Mouse (Mus musculus): ENCODE data around the gene Tshz2. TPM values are rescaled to one million over a fixed set of nuclear protein-coding genes. Genes with fewer than 3 reads are reported as not detected.

Gene Tshz2
- total RNA-seq, 2 experiments from 2014 or later = 10.3 to 14.8 TPM

- TF ChIP-seq CTCF (IDR thresholded peaks at IDR 0.05) = no peak
- no peak overlapping the region for H3K4me3 ChIP-seq
- DNase-seq = no peak
- no peak overlapping the region for H3K27ac ChIP-seq
- intact Hi-C loops (cut with DNase I) = no loop called here
These were observed 275.2 kb downstream of the Tshz2 start for GRCm38 (mm10) chr2:169907979-169908378.

- intact Hi-C loops (cut with DNase I) = no loop called here
- Histone ChIP-seq H3K27ac (no peak overlapping the region), H3K4me3 (no peak overlapping the region)
- no peak for DNase-seq
- TF ChIP-seq CTCF (IDR thresholded peaks at IDR 0.05) = no peak
These were observed 277.8 kb downstream of the Tshz2 start for GRCm38 (mm10) chr2:169910606-169911005.

- Histone ChIP-seq H3K27ac (no peak overlapping the region), H3K4me3 (no peak overlapping the region)
- DNase-seq = no peak
- intact Hi-C loops (cut with DNase I) = no loop called here
- no peak for TF ChIP-seq CTCF (IDR thresholded peaks at IDR 0.05)
These were observed 280.0 kb downstream of the Tshz2 start for GRCm38 (mm10) chr2:169912826-169913225.

- no peak for TF ChIP-seq CTCF (IDR thresholded peaks at IDR 0.05)
- Histone ChIP-seq H3K27ac (no peak overlapping the region), H3K4me3 (no peak overlapping the region)
- DNase-seq = no peak
- intact Hi-C loops (cut with DNase I) = no loop called here
These were observed 282.1 kb downstream of the Tshz2 start for GRCm38 (mm10) chr2:169914903-169915302.

DNA sequence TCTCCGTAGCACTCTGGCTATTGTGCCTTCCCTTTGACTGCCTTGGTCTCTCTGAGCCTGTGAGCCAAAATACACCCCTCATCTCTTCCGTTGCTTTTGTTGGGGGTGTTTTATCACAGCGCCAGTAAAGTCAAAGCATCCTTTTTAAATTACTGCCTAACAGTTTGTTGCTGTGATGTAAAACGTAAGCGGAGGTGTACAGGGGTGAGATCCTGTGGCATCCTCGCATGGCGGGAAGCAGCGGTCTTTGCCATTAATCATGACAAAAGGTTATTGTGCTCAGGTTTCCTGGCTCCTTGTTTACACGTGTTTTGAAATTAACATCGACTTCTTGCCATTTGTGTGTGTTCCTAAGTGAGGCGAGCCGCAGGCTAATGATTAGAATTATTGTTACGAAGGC is 282.5 kb downstream of the Tshz2 start:
- Histone ChIP-seq H3K4me3 (no peak overlapping the region), H3K27ac (no peak overlapping the region)
- intact Hi-C loops (cut with DNase I) = no loop called here
- no peak for DNase-seq
- no peak for TF ChIP-seq CTCF (IDR thresholded peaks at IDR 0.05)

- Histone ChIP-seq H3K4me3 (no peak overlapping the region), H3K27ac (no peak overlapping the region)
- no peak for DNase-seq
- TF ChIP-seq CTCF (IDR thresholded peaks at IDR 0.05) = no peak
- intact Hi-C loops (cut with DNase I) = no loop called here
These were observed 286.4 kb downstream of the Tshz2 start for GRCm38 (mm10) chr2:169919111-169919695.

DNA sequence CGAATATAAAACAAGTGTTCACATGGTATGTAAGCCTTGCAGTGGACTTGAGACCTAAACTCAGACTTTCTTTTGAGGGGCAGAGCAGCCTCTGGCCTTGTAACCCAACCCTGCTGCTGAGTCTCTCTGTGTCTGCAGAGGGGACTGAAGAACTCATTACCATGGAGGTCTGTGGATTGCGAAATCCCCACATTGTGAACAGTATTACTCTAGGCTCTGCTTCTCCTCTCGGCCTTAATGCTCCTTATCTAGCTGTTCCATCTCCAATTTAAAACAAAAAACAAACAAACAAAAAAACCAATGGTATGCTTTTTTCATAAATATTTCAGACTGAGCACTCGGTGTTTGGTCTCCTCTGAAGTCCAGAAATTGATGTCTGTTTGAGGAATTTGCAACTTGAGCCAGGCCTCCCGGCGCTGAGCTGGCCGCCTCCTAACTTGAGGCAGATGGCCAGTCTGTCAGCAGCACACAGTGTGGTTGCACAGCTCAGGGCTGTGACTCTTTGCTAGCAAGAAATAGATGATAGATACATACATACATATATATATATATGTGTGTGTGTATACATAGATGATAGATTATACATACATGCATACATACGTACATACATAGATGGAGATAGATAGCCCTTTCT is 291.5 kb downstream of the Tshz2 start:
- no peak overlapping the region for H3K4me3 ChIP-seq
- H3K27ac ChIP-seq = peak overlapping the region; percentile 40; the same call in 1 of the 2 replicates
- intact Hi-C loops (cut with DNase I) = no loop called here
- DNase-seq = peak; percentile 34
- TF ChIP-seq CTCF (IDR thresholded peaks at IDR 0.05) = no peak

- Histone ChIP-seq H3K4me3 (no peak overlapping the region), H3K27ac (peak overlapping the region; percentile 46; the same call in 1 of the 2 replicates)
- intact Hi-C loops (cut with DNase I) = no loop called here
- peak; percentile 63 for DNase-seq
- TF ChIP-seq CTCF (IDR thresholded peaks at IDR 0.05) = no peak
These were observed 292.7 kb downstream of the Tshz2 start for GRCm38 (mm10) chr2:169925466-169925865.

DNA sequence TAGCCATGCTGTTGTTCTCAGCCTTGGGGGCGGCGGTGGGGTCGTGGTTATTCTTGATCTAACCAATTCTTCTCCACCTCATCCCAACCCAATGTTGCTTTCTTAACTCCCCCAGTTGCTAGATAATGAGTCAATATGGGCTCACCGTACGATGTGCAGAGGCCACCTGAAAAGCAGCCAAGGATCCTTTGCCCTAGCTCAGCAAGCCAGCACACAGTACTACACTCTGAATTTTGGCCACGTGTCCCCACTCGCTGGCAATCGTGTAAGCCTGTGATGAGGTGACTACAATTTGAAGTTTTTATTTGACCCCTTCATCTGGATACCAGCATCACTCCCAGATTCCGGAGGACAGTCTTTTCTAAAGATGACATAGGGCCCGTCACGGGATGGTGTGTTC is 293.2 kb downstream of the Tshz2 start:
- H3K27ac ChIP-seq = peak overlapping the region; percentile 46
- peak; percentile 62 for DNase-seq
- H3K4me3 ChIP-seq = no peak overlapping the region
- no peak for TF ChIP-seq CTCF (IDR thresholded peaks at IDR 0.05)
- intact Hi-C loops (cut with DNase I) = no loop called here

GRCm38 (mm10) chr2:169927401-169927800 is 294.6 kb downstream of the Tshz2 start:
- H3K4me3 ChIP-seq = no peak overlapping the region
- DNase-seq = no peak
- intact Hi-C loops (cut with DNase I) = no loop called here
- no peak overlapping the region for H3K27ac ChIP-seq
- no peak for TF ChIP-seq CTCF (IDR thresholded peaks at IDR 0.05)

GRCm38 (mm10) chr2:169928447-169929120 is 295.8 kb downstream of the Tshz2 start:
- H3K4me3 ChIP-seq = no peak overlapping the region
- no peak for TF ChIP-seq CTCF (IDR thresholded peaks at IDR 0.05)
- H3K27ac ChIP-seq = no peak overlapping the region
- intact Hi-C loops (cut with DNase I) = no loop called here
- no peak for DNase-seq

DNA sequence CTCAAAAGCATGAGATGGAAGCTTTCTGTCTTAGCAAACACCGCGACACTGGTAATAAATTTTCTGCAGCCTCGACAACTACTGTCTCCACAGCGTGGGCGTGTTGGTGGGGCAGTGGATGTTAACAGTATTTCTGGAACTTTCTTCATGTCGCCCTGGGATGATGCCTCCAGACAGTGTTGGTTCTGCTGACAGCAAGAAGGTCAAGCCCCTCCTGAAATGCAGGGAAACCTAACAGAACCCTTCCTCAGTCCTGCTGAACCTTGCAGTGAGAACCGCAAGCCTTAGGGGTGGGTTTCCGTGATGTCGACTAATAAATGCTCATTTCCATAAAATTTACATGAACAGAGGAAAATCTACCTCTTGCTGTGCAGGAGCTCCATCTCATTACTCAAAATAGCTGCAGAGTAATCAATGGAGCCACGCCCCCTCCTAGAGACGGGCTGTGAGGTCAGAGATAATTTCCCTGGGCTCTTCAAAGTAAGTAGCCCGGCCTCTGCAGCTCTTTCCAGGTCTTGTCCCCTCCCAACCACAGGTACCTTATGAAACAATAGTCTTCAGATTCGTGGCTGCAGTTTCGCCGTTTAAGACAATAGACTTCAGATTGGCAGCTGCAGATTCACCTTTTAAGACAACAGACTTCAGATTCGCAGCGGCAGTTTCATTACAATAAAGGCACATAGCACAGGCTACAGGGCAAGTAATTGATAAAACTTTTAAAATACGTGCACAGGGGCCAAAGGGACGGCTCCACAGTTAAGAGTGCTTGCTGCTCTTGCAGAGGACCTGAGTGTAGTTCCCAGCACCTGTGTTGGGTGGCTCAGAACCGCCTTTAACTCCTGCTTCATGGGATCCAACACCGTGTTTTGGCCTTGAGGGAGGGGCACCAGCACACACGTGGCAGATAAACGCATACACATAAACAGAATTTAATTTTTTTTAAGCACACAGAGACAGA is 297.0 kb downstream of the Tshz2 start:
- no peak for TF ChIP-seq CTCF (IDR thresholded peaks at IDR 0.05)
- Histone ChIP-seq H3K4me3 (peak overlapping the region; percentile 53), H3K27ac (no peak overlapping the region)
- DNase-seq = no peak
- intact Hi-C loops (cut with DNase I) = no loop called here
